In genomic region chr6:86599197-86599596, GRCm38 (mm10) we compare ENCODE assay signal across 8 mouse cellular contexts. TPM values are rescaled to one million over a fixed set of nuclear protein-coding genes. Genes with fewer than 3 reads are reported as not detected.
DNase-seq lines count a peak whose midpoint lies in the region; ATAC-seq and TF ChIP-seq lines count a peak whose summit lies in the region.

No protein-coding gene starts in this region.

- peak; percentile 48 for ATAC-seq in CD4-positive, CD25-positive, alpha-beta regulatory T cell, adult 4 months
- ATAC-seq in erythroid progenitor cell, adult 5-6 weeks (replicated peaks; ENCODE audit: low FRiP score, poor library complexity, severe bottlenecking), result peak; percentile 66
- ATAC-seq in heart, embryonic 15.5 days (replicated peaks; ENCODE audit: insufficient number of reproducible peaks, insufficient read depth, low FRiP score, low read depth), result no peak
- peak; percentile 60 for ATAC-seq in liver, embryonic 16.5 days (ENCODE audit: low read depth)
- ATAC-seq in neural tube, embryonic 15.5 days (ENCODE audit: low FRiP score), result peak; percentile 50; the same call in 1 of the 2 replicates

- peaks cover 25% of the 10 kb centered on the region for H3K4me1 ChIP-seq in heart, embryonic 15.5 days (replicated peaks)
- peaks cover 36% of the 10 kb centered on the region for H3K4me1 ChIP-seq in liver, embryonic 16.5 days (ENCODE audit: control insufficient read depth, low read depth, low read length)
- H3K4me1 ChIP-seq in neural tube, embryonic 15.5 days, result 0 out of 2 replicates have a peak, but pooled peaks cover 6% of the 10 kb centered on the region

- H3K4me3 ChIP-seq in heart, embryonic 15.5 days, result no peak overlapping the region
- no peak overlapping the region for H3K4me3 ChIP-seq in liver, embryonic 16.5 days (ENCODE audit: low read depth, low read length)
- no peak overlapping the region for H3K4me3 ChIP-seq in neural tube, embryonic 15.5 days (replicated peaks)

- H3K27ac ChIP-seq in heart, embryonic 15.5 days, result peak overlapping the region; percentile 72
- peak overlapping the region; percentile 92 for H3K27ac ChIP-seq in liver, embryonic 16.5 days (ENCODE audit: low read length)
- H3K27ac ChIP-seq in neural tube, embryonic 15.5 days (replicated peaks), result no peak overlapping the region

- no peak overlapping the region for H3K4me2 ChIP-seq in heart, embryonic 15.5 days
- peak overlapping the region; percentile 10; the same call in 1 of the 2 replicates for H3K4me2 ChIP-seq in liver, embryonic 16.5 days (ENCODE audit: low read depth, low read length)
- H3K4me2 ChIP-seq in neural tube, embryonic 15.5 days, result no peak overlapping the region

- TF ChIP-seq CTCF in brain, embryonic 14.5 days (IDR thresholded peaks at IDR 0.05; ENCODE audit: borderline replicate concordance, extremely low read depth, insufficient read depth, insufficient read length), result peak; percentile 91

- no peak for TF ChIP-seq POLR2A in brain, embryonic 14.5 days (IDR thresholded peaks at IDR 0.05; ENCODE audit: borderline replicate concordance, extremely low read depth, insufficient read depth, insufficient read length, poor library complexity, severe bottlenecking)

- H3K36me3 ChIP-seq in heart, embryonic 15.5 days, result no peaks in the 10 kb centered on the region
- no peaks in the 10 kb centered on the region for H3K36me3 ChIP-seq in liver, embryonic 16.5 days (ENCODE audit: control insufficient read depth, insufficient read depth)
- H3K36me3 ChIP-seq in neural tube, embryonic 15.5 days, result no peaks in the 10 kb centered on the region

- H3K9ac ChIP-seq in heart, embryonic 15.5 days, result no peak overlapping the region
- peak overlapping the region; percentile 25; the same call in 1 of the 2 replicates for H3K9ac ChIP-seq in liver, embryonic 16.5 days (ENCODE audit: low read depth, low read length)
- H3K9ac ChIP-seq in neural tube, embryonic 15.5 days (replicated peaks), result no peak overlapping the region

- peak; percentile 65 for DNase-seq in brain, embryonic 14.5 days (ENCODE audit: low read depth)
- DNase-seq in kidney, postnatal 4 days, result peak; percentile 93 to 94
- DNase-seq in testis, postnatal 10 days (ENCODE audit: low spot score), result peak; percentile 94

- no peaks in the 10 kb centered on the region for H3K27me3 ChIP-seq in heart, embryonic 15.5 days
- no peaks in the 10 kb centered on the region; the same call in 1 of the 2 replicates for H3K27me3 ChIP-seq in liver, embryonic 16.5 days (ENCODE audit: control insufficient read depth, insufficient read depth, low read depth, low read length)
- 0 out of 2 replicates have a peak, but pooled peaks cover 3% of the 10 kb centered on the region for H3K27me3 ChIP-seq in neural tube, embryonic 15.5 days (replicated peaks)

- no peaks in the 10 kb centered on the region for H3K9me3 ChIP-seq in heart, embryonic 15.5 days (replicated peaks)
- H3K9me3 ChIP-seq in liver, embryonic 16.5 days (replicated peaks; ENCODE audit: control insufficient read depth, low read length), result no peaks in the 10 kb centered on the region
- no peaks in the 10 kb centered on the region for H3K9me3 ChIP-seq in neural tube, embryonic 15.5 days (replicated peaks)

- 24% methylated on average over 4 of the region's 4 CpGs for WGBS in heart, embryonic 15.5 days
- 15% methylated on average over 4 of the region's 4 CpGs for WGBS in liver, embryonic 16.5 days (ENCODE audit: insufficient replicate concordance)
- WGBS in neural tube, embryonic 15.5 days, result 15% methylated on average over 4 of the region's 4 CpGs

RNA-seq across cellular contexts. Expression of gene Asprv1, which starts 28.8 kb away (rescaled TPM):
- under 1 TPM in 1 of 2 experiments, not detected in 1; 0.20 TPM for polyA plus RNA-seq in CD4-positive, CD25-positive, alpha-beta regulatory T cell, adult 4 months (2017; shearing (Covaris generic))
- 2.0 and 3.3 TPM in 2 replicates for polyA plus RNA-seq in brain, embryonic 14.5 days (2012; rRNA removed)
- total RNA-seq in erythroid progenitor cell, adult 5-6 weeks (2015; ENCODE audit: low replicate concordance), result 4.3 TPM in 1 of 2 replicates, not detected in the other
- 0.64 and 6.5 TPM in 2 replicates for total RNA-seq in erythroid progenitor cell, adult 5-6 weeks (2017; ENCODE audit: low replicate concordance)
- 0.57 and 0.84 TPM in 2 replicates for polyA plus RNA-seq in heart, embryonic 15.5 days (2015; fragmentation: Nextera tagmentation; extraction: Ambion mirVana)
- polyA plus RNA-seq in liver, embryonic 16.5 days (2015; fragmentation: Nextera tagmentation; extraction: Ambion mirVana), result 2.3 and 2.9 TPM in 2 replicates
- 1.5 and 1.8 TPM in 2 replicates for polyA plus RNA-seq in neural tube, embryonic 15.5 days (2015; fragmentation: Nextera tagmentation; extraction: Ambion mirVana)
